Mouse (Mus musculus): ENCODE results near the gene Lrrc3.
A peak's percentile ranks its signal among the peaks of the same experiment; 100 is the strongest.

Gene Lrrc3

GRCm38 (mm10) chr10:77867546-77867945, 34.8 kb downstream of the Lrrc3 start:
- peak; percentile 27 for DNase-seq (ENCODE audit: low read depth)

DNA sequence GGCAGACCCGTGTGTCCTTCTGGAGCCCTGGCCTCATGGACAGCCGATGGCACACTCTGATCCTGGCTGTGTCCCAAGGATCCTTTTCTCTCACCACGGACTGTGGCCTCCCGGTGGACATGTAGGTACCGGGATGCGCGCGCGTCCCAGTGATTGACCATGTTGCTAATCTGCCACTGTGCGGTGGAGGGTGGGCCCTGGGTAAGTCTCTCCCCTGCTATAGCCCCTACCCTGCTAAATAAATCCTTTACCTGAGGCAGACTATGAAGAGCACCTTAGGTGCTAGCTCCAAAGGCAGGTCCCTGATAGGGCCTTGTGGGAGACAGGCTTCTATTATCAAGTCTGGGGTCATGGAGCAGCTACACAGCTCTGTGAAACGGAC, 37.6 kb downstream of the Lrrc3 start:
- DNase-seq (ENCODE audit: low read depth) = no peak

DNA sequence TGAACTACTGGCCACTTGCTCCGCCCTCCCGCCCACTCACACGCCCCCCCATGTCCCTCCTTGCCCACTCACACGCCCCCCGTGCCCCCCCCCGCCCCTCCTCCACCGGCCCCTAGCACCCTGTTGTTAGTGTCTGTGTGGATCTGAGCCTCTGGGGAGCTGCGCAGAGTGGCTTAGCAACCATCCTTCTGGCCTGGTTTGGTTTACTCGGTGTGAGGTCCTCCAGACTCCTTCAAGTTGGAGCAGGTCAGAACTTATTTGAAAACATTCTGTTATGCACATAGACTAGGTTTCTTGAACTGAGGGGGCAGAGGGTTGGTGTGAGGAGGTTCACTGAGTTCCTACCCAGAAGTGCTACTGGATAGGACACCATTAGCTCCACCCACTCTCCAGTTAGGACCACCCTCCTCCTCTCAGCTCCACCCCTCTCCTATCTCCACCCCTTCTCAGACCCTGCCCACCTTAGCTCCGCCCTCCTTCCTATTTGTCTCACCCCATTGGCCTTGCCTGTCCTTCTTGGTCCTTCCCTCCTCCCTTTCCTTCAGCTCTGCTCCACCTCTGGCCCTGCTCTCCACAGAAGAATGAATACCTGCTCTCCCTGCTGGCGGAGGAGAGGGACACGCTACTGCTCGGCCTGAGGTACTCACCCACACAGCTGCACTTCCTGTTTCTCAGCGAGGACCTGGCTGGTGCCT, 38.1 kb downstream of the Lrrc3 start:
- DNase-seq (ENCODE audit: low read depth) = peak; percentile 29

GRCm38 (mm10) chr10:77861675-77862074, 40.7 kb downstream of the Lrrc3 start, which contains the start of gene Gm3285:
TSS of gene Gm3285 (plus strand) at chr10:77861975.
- no peak for DNase-seq (ENCODE audit: low read depth)

DNA sequence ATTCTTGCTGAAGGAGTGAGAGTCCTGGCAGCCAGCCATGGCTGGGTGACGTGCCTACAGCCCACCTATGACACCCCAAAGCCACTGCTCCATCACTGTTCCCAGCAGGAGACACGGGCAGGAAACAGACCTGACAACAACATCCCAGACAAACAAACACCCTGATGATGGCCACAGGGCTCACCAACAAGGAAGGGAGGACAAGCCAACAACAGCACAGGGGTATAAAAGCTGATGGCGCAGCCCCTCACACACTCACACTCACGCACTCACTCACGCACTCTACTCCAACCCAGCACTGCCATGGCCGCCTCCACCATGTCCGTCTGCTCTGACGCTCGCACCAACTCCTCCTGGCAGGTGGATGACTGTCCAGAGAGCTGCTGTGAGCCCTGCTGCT, 49.8 kb downstream of the Lrrc3 start, which contains the start of gene Gm10318:
Gene Gm10318, plus strand, starts transcription at position 301 of the 400 bp plus-strand sequence.
- DNase-seq (ENCODE audit: low read depth) = no peak
